Mouse (Mus musculus): ENCODE results near the gene Orc1. TPM values are rescaled to one million over a fixed set of nuclear protein-coding genes. Genes with fewer than 3 reads are reported as not detected.
A peak's percentile ranks its signal among the peaks of the same experiment; 100 is the strongest.

Orc1 gene
- polyA plus RNA-seq, 1 experiment from 2014 or later = 10.8 TPM

DNA sequence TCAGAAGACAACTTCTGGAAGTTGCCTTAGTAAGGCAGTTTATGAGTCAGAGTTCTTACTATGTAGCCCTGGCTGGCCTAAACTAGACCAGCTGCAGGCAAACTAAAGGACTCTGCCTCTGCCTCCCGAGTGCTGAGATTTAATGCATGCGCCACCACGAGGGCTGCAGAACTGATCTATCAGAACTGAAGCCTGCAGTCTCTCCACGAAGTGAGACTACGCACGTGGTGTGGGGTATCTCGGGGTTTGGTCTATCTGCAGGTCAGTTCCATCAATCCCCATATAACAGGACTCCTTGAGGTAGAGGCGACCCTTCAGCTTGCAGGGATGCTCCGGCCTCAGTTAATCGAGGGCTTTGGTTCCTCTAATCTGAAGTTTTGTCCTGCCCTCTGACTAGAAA is 39.9 kb downstream of the Orc1 start:
- 3% methylated on average over 10 of the region's 10 CpGs for WGBS
- H3K27ac ChIP-seq = peak overlapping the region; percentile 90
- H3K36me3 ChIP-seq = peaks cover 3% of the 10 kb centered on the region; the same call in 1 of the 2 replicates
- H3K27me3 ChIP-seq = no peaks in the 10 kb centered on the region
- peak overlapping the region; percentile 93 for H3K9ac ChIP-seq
- no peaks in the 10 kb centered on the region for H3K9me3 ChIP-seq
- peak overlapping the region; percentile 88 for H3K4me3 ChIP-seq
- H3K4me2 ChIP-seq = peak overlapping the region; percentile 84
- peaks cover 19% of the 10 kb centered on the region for H3K4me1 ChIP-seq
- peak; percentile 30 for ATAC-seq (ENCODE audit: borderline replicate concordance, extremely low read depth, low FRiP score, low TSS enrichment)

DNA sequence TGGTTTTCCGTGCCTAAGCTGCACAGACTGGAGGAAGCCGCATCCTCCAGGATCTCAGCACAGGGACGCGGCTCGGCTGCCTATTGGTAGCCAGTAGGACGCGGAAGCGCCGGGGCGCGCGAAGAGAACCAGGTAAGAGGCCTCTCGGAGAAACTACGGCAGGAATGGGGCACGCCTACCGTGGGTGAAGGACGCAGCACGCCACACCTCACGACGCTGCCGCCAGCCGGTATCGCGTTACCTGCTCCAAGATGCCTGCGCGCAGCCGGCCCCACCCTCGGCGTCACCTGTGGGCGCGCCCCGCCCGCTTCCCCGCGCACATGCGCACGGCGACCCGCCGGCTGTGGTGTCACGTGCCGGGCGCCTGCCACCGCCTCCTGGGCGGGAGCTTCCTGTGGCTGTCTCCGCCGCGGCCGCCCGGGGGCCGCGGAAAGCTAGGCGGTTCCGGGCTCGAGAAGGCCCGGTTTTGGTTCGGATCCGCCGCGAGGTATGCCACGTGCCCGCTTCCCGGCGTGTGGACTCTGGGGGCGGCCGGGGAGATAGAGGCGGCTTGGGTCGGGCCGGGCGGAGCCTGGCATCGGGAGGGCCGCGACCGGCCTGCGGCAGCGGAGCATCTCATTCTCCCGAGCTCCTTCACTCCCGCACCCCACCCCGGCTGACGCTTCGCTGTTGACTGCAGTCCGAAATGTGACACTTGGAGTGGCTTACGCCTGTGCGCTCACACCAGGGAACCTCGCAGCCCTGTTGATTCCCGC is 40.5 kb downstream of the Orc1 start, which contains the start of gene Cc2d1b:
Gene Cc2d1b (plus strand): TSS at position 354 of the 755 bp plus-strand sequence.
- under 1% methylated on average over 86 of the region's 86 CpGs for WGBS
- peaks cover 7% of the 10 kb centered on the region; the same call in 1 of the 2 replicates for H3K36me3 ChIP-seq
- peak; percentile 94 for ATAC-seq (ENCODE audit: borderline replicate concordance, extremely low read depth, low FRiP score, low TSS enrichment)
- peaks cover 19% of the 10 kb centered on the region for H3K4me1 ChIP-seq
- H3K4me2 ChIP-seq = peak within 1 kb of the TSS; percentile 84
- peak within 1 kb of the TSS; percentile 93 for H3K9ac ChIP-seq
- peak within 1 kb of the TSS; percentile 88 for H3K4me3 ChIP-seq
- H3K9me3 ChIP-seq = no peaks in the 10 kb centered on the region
- H3K27me3 ChIP-seq = no peaks in the 10 kb centered on the region
- H3K27ac ChIP-seq = peak within 1 kb of the TSS; percentile 90

DNA sequence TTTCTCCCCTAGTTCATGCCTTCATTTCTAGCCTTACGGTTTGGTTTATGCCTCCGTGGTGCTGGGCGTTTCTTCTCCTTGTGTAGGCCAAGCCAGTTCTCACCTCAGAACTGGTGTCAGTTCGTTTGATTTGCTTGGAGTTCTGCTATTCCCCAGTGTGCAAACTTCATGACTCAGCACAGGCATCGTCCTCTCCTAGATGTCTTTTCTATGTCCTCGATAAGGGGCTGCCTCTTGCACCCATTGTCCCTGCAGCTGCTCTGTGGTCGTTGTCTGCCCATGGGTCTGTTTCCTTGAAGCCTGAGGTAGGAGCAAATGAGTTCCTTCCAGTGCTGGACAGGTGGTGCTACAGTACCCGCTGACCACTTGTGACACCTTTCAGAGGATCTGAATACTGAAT is 41.3 kb downstream of the Orc1 start:
- H3K36me3 ChIP-seq = peaks cover 15% of the 10 kb centered on the region
- 11% methylated on average over 8 of the region's 8 CpGs for WGBS
- H3K9ac ChIP-seq = peak overlapping the region; percentile 93

DNA sequence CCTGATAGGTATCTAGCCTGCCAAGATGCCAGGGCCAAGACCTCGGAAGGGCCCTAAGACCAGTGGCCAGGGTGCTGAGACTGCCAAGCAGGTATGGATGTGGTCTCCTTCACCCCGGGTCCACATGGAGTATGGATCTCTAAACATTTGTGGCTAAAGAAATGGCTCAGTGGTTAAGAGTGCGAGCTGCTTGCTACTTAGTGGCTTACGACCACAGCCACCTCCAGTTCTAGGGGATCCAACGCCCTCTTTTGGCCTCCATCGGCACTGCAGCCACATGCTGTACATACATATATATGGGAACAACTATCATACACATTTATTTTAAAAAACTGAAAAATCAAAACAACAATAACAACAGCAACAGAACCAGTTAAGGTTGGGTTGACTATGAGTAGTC is 42.3 kb downstream of the Orc1 start:
- H3K27ac ChIP-seq = no peak overlapping the region
- peaks cover 25% of the 10 kb centered on the region for H3K36me3 ChIP-seq
- H3K9ac ChIP-seq = no peak overlapping the region
- peaks cover 19% of the 10 kb centered on the region for H3K4me1 ChIP-seq
- H3K27me3 ChIP-seq = no peaks in the 10 kb centered on the region
- H3K9me3 ChIP-seq = no peaks in the 10 kb centered on the region
- no peak for ATAC-seq (ENCODE audit: borderline replicate concordance, extremely low read depth, low FRiP score, low TSS enrichment)
- 91% methylated on average over 6 of the region's 6 CpGs for WGBS
- H3K4me3 ChIP-seq = no peak overlapping the region
- H3K4me2 ChIP-seq = no peak overlapping the region

More for the DNA sequence above, 41.3 kb downstream of the Orc1 start:
- ATAC-seq (ENCODE audit: borderline replicate concordance, extremely low read depth, low FRiP score, low TSS enrichment) = no peak
- Histone ChIP-seq H3K4me1 (peaks cover 19% of the 10 kb centered on the region), H3K4me2 (peak overlapping the region; percentile 84), H3K4me3 (peak overlapping the region; percentile 88), H3K9me3 (no peaks in the 10 kb centered on the region), H3K27me3 (no peaks in the 10 kb centered on the region), H3K27ac (peak overlapping the region; percentile 90)

DNA sequence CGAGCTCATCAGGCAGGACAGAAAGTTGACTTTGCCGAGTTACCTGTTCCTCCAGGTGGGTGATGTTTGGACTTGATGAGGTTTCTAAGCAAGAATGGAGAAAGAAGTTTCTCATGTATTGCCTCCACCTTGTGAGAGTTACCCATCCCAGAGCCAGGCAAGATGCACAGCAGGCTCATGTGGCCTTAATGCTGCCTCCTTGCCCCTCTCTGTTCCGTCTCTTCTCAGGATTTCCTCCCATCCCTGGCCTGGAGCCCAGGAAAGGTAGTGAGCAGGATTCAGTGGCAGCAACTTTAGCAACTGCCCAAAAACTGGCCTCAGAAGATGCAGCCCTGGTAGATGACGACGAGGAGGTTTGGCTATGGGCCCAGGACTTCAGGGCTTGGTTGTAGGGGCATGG is 47.8 kb downstream of the Orc1 start:
- WGBS = 82% methylated on average over 5 of the region's 5 CpGs
- H3K9me3 ChIP-seq = no peaks in the 10 kb centered on the region
- H3K27ac ChIP-seq = no peak overlapping the region
- H3K9ac ChIP-seq = no peak overlapping the region
- H3K27me3 ChIP-seq = no peaks in the 10 kb centered on the region
- no peak for ATAC-seq (ENCODE audit: borderline replicate concordance, extremely low read depth, low FRiP score, low TSS enrichment)
- H3K4me2 ChIP-seq = no peak overlapping the region
- no peaks in the 10 kb centered on the region for H3K4me1 ChIP-seq
- H3K36me3 ChIP-seq = peaks cover 78% of the 10 kb centered on the region
- no peak overlapping the region for H3K4me3 ChIP-seq

DNA sequence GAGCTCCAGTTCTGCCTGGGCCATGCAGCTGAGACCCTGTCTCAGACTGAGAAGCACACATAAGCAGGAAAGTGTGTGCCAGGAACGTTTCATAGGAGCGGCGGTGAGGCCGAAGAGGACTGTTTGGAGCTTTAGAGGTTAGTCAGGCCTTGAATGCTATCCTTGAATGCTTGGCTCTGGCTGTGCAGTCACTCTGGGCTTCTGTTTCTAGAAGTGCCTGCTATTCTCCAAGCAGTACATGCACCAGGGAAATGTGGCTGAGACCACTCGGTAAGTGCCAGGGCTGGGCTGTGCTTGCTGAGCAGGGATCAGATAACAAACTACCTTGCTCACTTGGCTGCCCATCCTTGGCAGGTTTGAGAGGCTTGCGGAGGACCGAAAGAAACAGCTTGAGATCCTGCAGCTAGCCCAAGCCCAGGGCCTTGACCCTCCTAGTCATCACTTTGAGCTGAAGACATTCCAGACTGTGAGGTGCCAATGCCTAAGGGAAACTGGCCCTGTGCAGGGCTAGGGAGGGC is 50.2 kb downstream of the Orc1 start:
- 87% methylated on average over 7 of the region's 7 CpGs for WGBS

DNA sequence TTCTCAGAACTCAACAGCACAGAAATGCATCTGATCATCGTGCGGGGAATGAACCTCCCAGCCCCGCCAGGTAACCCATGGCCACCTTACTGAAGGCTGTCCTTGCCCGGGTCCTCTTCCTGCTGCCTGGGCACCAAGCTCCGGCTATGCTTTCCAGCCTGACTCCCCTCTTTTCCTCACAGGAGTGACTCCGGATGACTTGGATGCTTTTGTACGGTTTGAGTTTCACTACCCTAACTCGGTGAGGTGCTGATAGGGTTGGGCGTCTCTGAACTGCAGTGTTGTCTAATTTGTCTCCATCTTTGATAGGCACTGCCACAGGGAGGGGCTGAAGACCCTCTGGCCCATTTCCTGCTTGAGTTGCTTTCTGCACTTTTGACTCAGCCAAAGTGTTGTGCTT is 50.9 kb downstream of the Orc1 start:
- no peak for ATAC-seq (ENCODE audit: borderline replicate concordance, extremely low read depth, low FRiP score, low TSS enrichment)
- no peak overlapping the region for H3K4me2 ChIP-seq
- H3K4me1 ChIP-seq = no peaks in the 10 kb centered on the region
- peaks cover 93% of the 10 kb centered on the region for H3K36me3 ChIP-seq
- H3K27me3 ChIP-seq = no peaks in the 10 kb centered on the region
- 84% methylated on average over 9 of the region's 9 CpGs for WGBS
- H3K9me3 ChIP-seq = no peaks in the 10 kb centered on the region
- H3K27ac ChIP-seq = no peak overlapping the region
- no peak overlapping the region for H3K4me3 ChIP-seq
- H3K9ac ChIP-seq = no peak overlapping the region

More for the DNA sequence above, 50.2 kb downstream of the Orc1 start:
- Histone ChIP-seq H3K27me3 (no peaks in the 10 kb centered on the region), H3K4me3 (no peak overlapping the region), H3K4me1 (no peaks in the 10 kb centered on the region), H3K9me3 (no peaks in the 10 kb centered on the region), H3K9ac (no peak overlapping the region), H3K4me2 (no peak overlapping the region), H3K36me3 (peaks cover 95% of the 10 kb centered on the region), H3K27ac (no peak overlapping the region)
- no peak for ATAC-seq (ENCODE audit: borderline replicate concordance, extremely low read depth, low FRiP score, low TSS enrichment)

DNA sequence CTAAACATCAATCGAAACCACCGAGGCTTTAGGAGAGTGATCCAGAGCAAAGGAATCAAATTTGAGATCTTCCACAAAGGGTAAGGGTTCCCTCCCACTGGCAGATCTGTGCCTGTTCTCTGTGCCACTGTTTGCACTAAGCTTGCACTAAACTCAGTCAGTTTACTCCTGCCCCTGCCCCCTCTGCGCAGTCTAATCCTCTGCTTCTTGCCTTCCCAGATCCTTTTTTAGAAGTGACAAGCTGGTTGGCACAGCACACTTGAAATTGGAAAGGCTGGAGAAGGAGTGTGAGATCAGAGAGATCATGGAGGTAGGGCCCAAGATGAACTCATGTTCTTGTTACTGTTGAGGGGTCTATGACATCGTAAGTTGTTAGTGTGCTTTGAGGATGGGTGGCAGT is 52.4 kb downstream of the Orc1 start:
- H3K9me3 ChIP-seq = no peaks in the 10 kb centered on the region
- H3K27me3 ChIP-seq = no peaks in the 10 kb centered on the region
- H3K27ac ChIP-seq = no peak overlapping the region
- H3K4me2 ChIP-seq = no peak overlapping the region
- no peaks in the 10 kb centered on the region for H3K4me1 ChIP-seq
- WGBS = 93% methylated on average over 4 of the region's 4 CpGs
- H3K36me3 ChIP-seq = peaks cover 81% of the 10 kb centered on the region
- H3K4me3 ChIP-seq = no peak overlapping the region
- H3K9ac ChIP-seq = no peak overlapping the region
- no peak for ATAC-seq (ENCODE audit: borderline replicate concordance, extremely low read depth, low FRiP score, low TSS enrichment)

DNA sequence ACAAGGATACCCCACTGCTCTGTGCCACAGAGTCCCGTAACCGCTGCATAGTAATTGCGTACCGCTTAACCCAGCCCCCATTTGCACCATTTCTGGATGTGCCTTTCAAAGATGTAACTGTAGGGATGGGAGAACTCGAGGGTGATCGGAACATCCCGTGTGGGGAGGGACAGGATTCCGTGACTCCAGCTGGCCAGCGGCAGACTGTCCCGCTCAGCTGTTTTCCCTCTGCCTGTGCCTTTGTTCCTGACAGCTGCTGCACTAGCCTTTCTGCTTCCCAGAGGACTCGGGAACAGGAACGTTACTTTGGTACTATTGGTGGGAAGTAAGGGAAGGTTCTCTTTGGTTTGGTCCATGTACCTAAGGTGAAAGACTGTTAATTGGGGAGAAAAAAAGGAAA is 54.5 kb downstream of the Orc1 start:
- peaks cover 73% of the 10 kb centered on the region for H3K36me3 ChIP-seq
- WGBS = 79% methylated on average over 12 of the region's 12 CpGs
- H3K4me3 ChIP-seq = no peak overlapping the region
- no peak overlapping the region for H3K9ac ChIP-seq
- no peaks in the 10 kb centered on the region for H3K9me3 ChIP-seq
- no peak for ATAC-seq (ENCODE audit: borderline replicate concordance, extremely low read depth, low FRiP score, low TSS enrichment)
- H3K27me3 ChIP-seq = no peaks in the 10 kb centered on the region
- H3K4me2 ChIP-seq = no peak overlapping the region
- H3K27ac ChIP-seq = no peak overlapping the region
- no peaks in the 10 kb centered on the region for H3K4me1 ChIP-seq

DNA sequence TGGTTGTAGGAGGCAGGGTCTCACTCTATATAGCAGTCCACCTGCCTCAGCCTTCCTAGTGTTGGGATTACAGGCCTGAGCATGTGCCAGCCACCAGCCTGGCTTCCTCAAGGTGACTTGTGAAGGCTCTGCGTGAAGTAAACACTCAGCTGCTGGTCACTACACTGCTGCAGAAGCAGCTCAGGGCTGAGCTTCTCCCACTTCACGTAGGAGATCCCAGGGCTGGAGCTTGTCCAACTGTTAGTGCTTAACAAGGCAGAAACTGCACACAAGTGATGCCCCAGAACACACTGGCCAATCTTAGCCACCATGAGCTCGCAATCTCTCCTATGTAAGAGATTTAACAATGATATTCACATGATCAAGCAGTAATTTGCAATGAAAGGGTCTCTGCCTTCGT is 55.5 kb downstream of the Orc1 start:
- ATAC-seq (ENCODE audit: borderline replicate concordance, extremely low read depth, low FRiP score, low TSS enrichment) = no peak
- Histone ChIP-seq H3K27ac (no peak overlapping the region), H3K27me3 (no peaks in the 10 kb centered on the region), H3K36me3 (peaks cover 63% of the 10 kb centered on the region), H3K9ac (no peak overlapping the region), H3K4me1 (no peaks in the 10 kb centered on the region), H3K4me3 (no peak overlapping the region), H3K9me3 (no peaks in the 10 kb centered on the region), H3K4me2 (no peak overlapping the region)
- 81% methylated on average over 4 of the region's 4 CpGs for WGBS

DNA sequence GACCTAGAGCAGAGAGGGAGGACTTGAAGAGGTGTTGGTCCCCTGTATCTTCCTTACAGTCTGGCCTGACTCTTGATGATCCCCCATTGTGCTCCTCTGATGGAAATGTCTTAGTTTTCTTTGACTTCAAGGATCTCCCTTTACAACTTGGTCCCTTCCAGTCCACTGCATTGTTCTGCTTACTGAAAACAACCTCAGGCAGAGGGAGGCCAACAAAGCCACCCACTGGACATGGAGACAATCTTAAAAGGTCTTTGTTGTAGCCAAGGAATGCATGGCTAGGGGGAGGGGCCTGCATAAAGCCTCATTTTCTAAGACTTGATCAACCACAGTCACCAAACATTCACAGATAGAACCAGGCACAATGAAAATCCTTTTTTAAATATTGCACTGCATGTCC is 55.9 kb downstream of the Orc1 start:
- ATAC-seq (ENCODE audit: borderline replicate concordance, extremely low read depth, low FRiP score, low TSS enrichment) = no peak
- no peak overlapping the region for H3K4me2 ChIP-seq
- H3K9ac ChIP-seq = no peak overlapping the region
- peaks cover 59% of the 10 kb centered on the region for H3K36me3 ChIP-seq
- H3K27ac ChIP-seq = no peak overlapping the region
- H3K9me3 ChIP-seq = no peaks in the 10 kb centered on the region
- H3K4me1 ChIP-seq = no peaks in the 10 kb centered on the region
- no peak overlapping the region for H3K4me3 ChIP-seq
- H3K27me3 ChIP-seq = no peaks in the 10 kb centered on the region

DNA sequence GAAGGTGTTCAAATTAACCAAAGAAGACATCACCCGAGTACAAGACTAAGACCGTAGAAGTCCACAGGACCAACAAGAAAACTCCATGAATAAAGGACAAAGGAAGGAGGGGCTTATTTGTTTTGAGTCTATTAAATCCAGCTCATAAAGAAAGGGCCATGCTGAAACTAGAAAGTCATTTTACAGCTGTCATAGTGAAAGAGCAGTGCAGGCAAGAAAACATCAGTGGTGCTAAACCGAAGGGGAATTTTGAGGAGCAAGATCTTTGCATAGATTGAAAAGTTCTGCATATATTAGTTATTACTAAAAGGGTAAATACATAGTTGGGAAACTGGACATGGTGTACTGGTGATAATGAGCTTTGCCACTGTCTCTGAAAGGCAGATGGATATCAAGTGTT is 58.5 kb downstream of the Orc1 start:
- H3K9me3 ChIP-seq = no peaks in the 10 kb centered on the region
- no peaks in the 10 kb centered on the region for H3K27me3 ChIP-seq
- no peak for ATAC-seq (ENCODE audit: borderline replicate concordance, extremely low read depth, low FRiP score, low TSS enrichment)
- no peak overlapping the region for H3K27ac ChIP-seq
- no peak overlapping the region for H3K4me2 ChIP-seq
- no peaks in the 10 kb centered on the region for H3K4me1 ChIP-seq
- H3K9ac ChIP-seq = no peak overlapping the region
- H3K36me3 ChIP-seq = peaks cover 45% of the 10 kb centered on the region
- H3K4me3 ChIP-seq = no peak overlapping the region
- 92% methylated on average over 3 of the region's 3 CpGs for WGBS

Data from lung, embryonic 15.5 days (tissue).